Mouse (Mus musculus) layer of hippocampus, postnatal 10 days (tissue): ENCODE data around the gene Nup188. TPM values are rescaled to one million over a fixed set of nuclear protein-coding genes. Genes with fewer than 3 reads are reported as not detected.

Experiments
- DNase-seq, 2 experiments: peaks; one replicate each; pipeline ENCODE4 v3.0.0; 2021; ENCODE audit warnings: low spot score in 2 of 2
- microRNA-seq, 2 experiments: library from miRNA; unstranded; fragments of <30 nt; microRNA quantifications; one replicate each; pipeline ENCODE4 v1.2.0; 2021
- total RNA-seq, 2 experiments: library from RNA; stranded (reverse); gene quantifications; 2 replicates each; pipeline ENCODE4 v1.2.3; 2021

Gene Nup188
- total RNA-seq, 2 experiments from 2014 or later, result 24.6 to 30.1 TPM

GRCm38 (mm10) chr2:30380564-30381376, 94.6 kb downstream of the Nup188 start:
- no peak for DNase-seq

GRCm38 (mm10) chr2:30381377-30381725, 95.2 kb downstream of the Nup188 start:
- DNase-seq, result no peak

GRCm38 (mm10) chr2:30384814-30385213, 98.6 kb downstream of the Nup188 start:
- DNase-seq, result no peak

GRCm38 (mm10) chr2:30385591-30385990, 99.4 kb downstream of the Nup188 start:
- no peak for DNase-seq

- DNase-seq, result peak in 1 of 2 experiments; percentile 11
Observed at GRCm38 (mm10) chr2:30386913-30387312, 100.7 kb downstream of the Nup188 start.

- no peak for DNase-seq
Observed at GRCm38 (mm10) chr2:30389000-30389399, 102.8 kb downstream of the Nup188 start.

- DNase-seq, result peak; percentile 96 to 97
Observed at GRCm38 (mm10) chr2:30392114-30392576, 105.9 kb downstream of the Nup188 start, which contains the start of gene Dolpp1. Dolpp1 (plus strand) TSS chr2:30392254.

- DNase-seq, result peak in 1 of 2 experiments; percentile 72
Observed at GRCm38 (mm10) chr2:30392577-30393369, 106.6 kb downstream of the Nup188 start.

- no peak for DNase-seq
Observed at GRCm38 (mm10) chr2:30393370-30393656, 107.1 kb downstream of the Nup188 start.

Small RNA genes lying within 50 kb of the gene (microRNA-seq; reads per million reads assigned to microRNA genes)
- 0 reads per million in 2 experiments for gene Gm47292

Other genes starting within 250 kb of the Nup188 start
- 10 to 100 TPM; 42.2 to 46.3 TPM for gene Wdr34, start 237.5 kb upstream of the Nup188 start, total RNA-seq
- 100 to 1,000 TPM; 231 to 233 TPM for gene Set, start 229.0 kb upstream of the Nup188 start, total RNA-seq
- gene Pkn3, start 208.7 kb upstream of the Nup188 start, total RNA-seq, result 1 to 10 TPM; 1.8 to 2.2 TPM
- gene Zdhhc12, start 192.7 kb upstream of the Nup188 start, total RNA-seq, result 10 to 100 TPM; 19.6 to 19.7 TPM
- gene Zer1, start 161.8 kb upstream of the Nup188 start, total RNA-seq, result 100 to 1,000 TPM; 121 to 126 TPM
- gene Tbc1d13, start 152.7 kb upstream of the Nup188 start, total RNA-seq, result 10 to 100 TPM; 72.6 to 73.5 TPM
- 10 to 100 TPM; 23.4 to 24.6 TPM for gene Endog, start 114.9 kb upstream of the Nup188 start, total RNA-seq
- 10 to 100 TPM; 31.2 to 35.3 TPM for gene Spout1, start 107.9 kb upstream of the Nup188 start, total RNA-seq
- 10 to 100 TPM; 16.4 to 17.6 TPM for gene Kyat1, start 80.5 kb upstream of the Nup188 start, total RNA-seq
- gene Lrrc8a, start 48.7 kb upstream of the Nup188 start, total RNA-seq, result 10 to 100 TPM; 54.0 to 55.9 TPM
- gene Gm28035, start 45.8 kb upstream of the Nup188 start, total RNA-seq, result 1 to 10 TPM; 5.8 to 7.2 TPM
- gene Phyhd1, start 20.2 kb upstream of the Nup188 start, total RNA-seq, result 10 to 100 TPM; 16.9 to 19.2 TPM
- gene Gm28038, start 5.4 kb upstream of the Nup188 start, total RNA-seq, result not detected
- gene Dolk, start 63 bp upstream of the Nup188 start, total RNA-seq, result 10 to 100 TPM; 23.8 to 24.4 TPM
- gene Sh3glb2, start 72.9 kb downstream of the Nup188 start, total RNA-seq, result 100 to 1,000 TPM; 209 to 233 TPM
- 100 to 1,000 TPM; 101 to 112 TPM for gene Miga2, start 77.8 kb downstream of the Nup188 start, total RNA-seq
- 10 to 100 TPM; 31.7 to 37.4 TPM for gene Dolpp1, start 105.9 kb downstream of the Nup188 start, total RNA-seq
- 10 to 100 TPM; 39.0 to 41.9 TPM for gene Crat, start 129.4 kb downstream of the Nup188 start, total RNA-seq
- 100 to 1,000 TPM; 144 to 159 TPM for gene Ptpa, start 129.6 kb downstream of the Nup188 start, total RNA-seq
- gene Ier5l, start 187.8 kb downstream of the Nup188 start, total RNA-seq, result 1 to 10 TPM; 8.0 to 9.6 TPM